Comparison of ENCODE assay signal across 12 mouse cellular contexts in the genomic region with DNA sequence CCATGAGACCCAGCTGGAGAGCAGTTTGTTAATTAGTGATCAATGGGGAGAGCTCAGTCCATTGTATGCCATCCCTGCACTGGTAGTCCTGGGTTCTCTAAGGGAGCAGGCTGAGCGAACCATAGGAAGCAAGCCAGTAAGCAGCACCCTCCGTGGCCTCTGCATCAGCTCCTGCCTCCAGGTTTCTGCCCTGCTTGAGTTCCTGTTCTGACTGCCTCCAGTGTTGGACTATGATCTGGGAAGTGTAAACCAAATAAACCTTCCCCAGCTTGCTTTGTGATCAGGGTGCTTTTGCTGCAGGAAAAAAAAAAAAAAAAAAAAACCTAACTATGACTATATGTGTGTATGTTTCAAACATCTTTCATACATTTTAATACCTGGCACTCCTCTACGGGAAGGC.
"Had no signal": no experiment of that assay in that cellular context is flagged by ENCODE, and none has a peak within 500 bp of the region (broad histone marks: within the 10 kb centered on the region; RNA-seq: fewer than 3 reads in every experiment).

No protein-coding gene starts in this region.

- H3K4me3 ChIP-seq: left cerebral cortex, adult 2 months; limb, embryonic 12.5 days; megakaryocyte, embryonic 14.5 days; midbrain, embryonic 15.5 days; neural tube, embryonic 12.5 days had no signal

- DNase-seq: kidney, adult 2 months; kidney, postnatal 25 days; lung, embryonic 14.5 days; lung, postnatal 10 days; thymus, postnatal 36 days had no signal

- H3K4me1 ChIP-seq: limb, embryonic 12.5 days; midbrain, embryonic 15.5 days; neural tube, embryonic 12.5 days had no signal

- H3K27me3 ChIP-seq: limb, embryonic 12.5 days; megakaryocyte, embryonic 14.5 days; midbrain, embryonic 15.5 days; neural tube, embryonic 12.5 days had no signal

- H3K9me3 ChIP-seq: limb, embryonic 12.5 days; megakaryocyte, embryonic 14.5 days; midbrain, embryonic 15.5 days; neural tube, embryonic 12.5 days had no signal

- ATAC-seq: midbrain, embryonic 15.5 days had no signal

- H3K4me2 ChIP-seq: limb, embryonic 12.5 days; lung, embryonic 14.5 days; midbrain, embryonic 11.5 days; midbrain, embryonic 15.5 days; neural tube, embryonic 12.5 days had no signal

- H3K36me3 ChIP-seq: limb, embryonic 12.5 days; midbrain, embryonic 15.5 days; neural tube, embryonic 12.5 days had no signal

- H3K9ac ChIP-seq: limb, embryonic 12.5 days; lung, embryonic 14.5 days; midbrain, embryonic 15.5 days; neural tube, embryonic 12.5 days had no signal

- H3K27ac ChIP-seq: left cerebral cortex, adult 2 months; limb, embryonic 12.5 days; macrophage; midbrain, embryonic 15.5 days; neural tube, embryonic 12.5 days had no signal
